Mouse (Mus musculus) heart, embryonic 11.5 days (tissue): ENCODE data around the gene H3f3b. TPM values are rescaled to one million over a fixed set of nuclear protein-coding genes. Genes with fewer than 3 reads are reported as not detected.

Experiments used
- ATAC-seq: fragments of 200-750 bp; cut with Nextera tagmentation; replicated peaks from 2 replicates; pipeline ENCODE4 v1.8.0; 2017; ENCODE audit warnings: moderate library complexity; ENCODE audit not compliant: insufficient number of reproducible peaks, low FRiP score, low TSS enrichment
- H3K27ac ChIP-seq: fragments of 300-500 bp; sonication (generic); 2 replicates; pipeline ENCODE4 v1.5.1; 2014; ENCODE audit warnings: mild to moderate bottlenecking, low read depth, low read length
- H3K27me3 ChIP-seq: fragments of 300-500 bp; sonication (generic); 2 replicates; pipeline ENCODE4 v1.6.1; 2014; ENCODE audit warnings: mild to moderate bottlenecking, low read length, mixed read lengths; ENCODE audit not compliant: control insufficient read depth, insufficient read depth
- H3K36me3 ChIP-seq: fragments of 300-500 bp; sonication (generic); 2 replicates; pipeline ENCODE4 v1.6.1; 2014; ENCODE audit warnings: mild to moderate bottlenecking, low read length, moderate library complexity, mixed read lengths; ENCODE audit not compliant: control insufficient read depth, insufficient read depth
- H3K4me1 ChIP-seq: fragments of 300-500 bp; sonication (generic); 2 replicates; pipeline ENCODE4 v1.6.1; 2014; ENCODE audit warnings: low read length; ENCODE audit not compliant: control insufficient read depth, insufficient read depth
- H3K4me2 ChIP-seq: fragments of 300-500 bp; sonication (generic); 2 replicates; pipeline ENCODE4 v1.6.1; 2014; ENCODE audit warnings: mild to moderate bottlenecking, moderate library complexity
- H3K4me3 ChIP-seq: fragments of 300-500 bp; sonication (generic); 2 replicates; pipeline ENCODE4 v1.5.1; 2014; ENCODE audit warnings: low read depth, low read length
- H3K9ac ChIP-seq: fragments of 300-500 bp; sonication (generic); 2 replicates; pipeline ENCODE4 v1.6.1; 2014; ENCODE audit warnings: mild to moderate bottlenecking, low read depth, low read length, moderate library complexity
- H3K9me3 ChIP-seq: fragments of 300-500 bp; sonication (generic); replicated peaks from 2 replicates; pipeline ENCODE4 v1.6.1; 2016; ENCODE audit warnings: low read length; ENCODE audit not compliant: control insufficient read depth
- WGBS: fragments of 180-500 bp; shearing (Covaris S2); extraction: QIAGEN DNeasy Blood & Tissue Kit; methylation state at CpG from one replicate; pipeline ENCODE4 v1.1.7; 2014; ENCODE audit not compliant: insufficient replicate concordance; 5-methylcytosine and 5-hydroxymethylcytosine counted together
- polyA plus RNA-seq: library from polyadenylated mRNA; unstranded; fragments of >200 nt; fragmentation: Nextera tagmentation; extraction: Ambion mirVana; gene quantifications from 2 replicates; pipeline ENCODE4 v1.2.1, GENCODE M21; 2014

The H3f3b gene
- polyA plus RNA-seq, 1 experiment from 2014 or later: 757 TPM

DNA sequence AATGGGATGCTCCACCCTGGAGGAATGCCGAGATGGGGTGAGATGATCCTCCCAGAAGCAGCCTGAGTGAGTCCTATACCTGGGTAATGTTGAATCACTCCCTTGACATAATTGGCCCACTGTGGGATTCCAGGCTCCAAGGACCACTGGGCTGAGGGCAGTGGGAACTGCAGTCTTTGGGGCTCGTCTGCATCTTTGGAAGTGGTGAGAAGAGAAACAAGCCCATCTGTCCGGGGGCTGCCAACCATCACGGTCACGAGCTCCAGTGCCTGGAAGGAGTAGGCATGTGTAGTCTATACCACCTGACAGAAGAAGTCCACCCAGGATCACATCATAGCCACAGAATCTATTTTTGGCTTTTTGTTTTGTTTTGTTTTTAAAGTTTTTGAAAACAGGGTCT is 16.8 kb downstream of the H3f3b start:
- 83% methylated on average over 5 of the region's 5 CpGs for WGBS
- H3K9me3 ChIP-seq: no peaks in the 10 kb centered on the region
- no peak overlapping the region for H3K4me3 ChIP-seq
- H3K36me3 ChIP-seq: peaks cover 13% of the 10 kb centered on the region
- peak overlapping the region; percentile 75 for H3K4me2 ChIP-seq
- peaks cover 12% of the 10 kb centered on the region for H3K4me1 ChIP-seq
- no peak overlapping the region for H3K27ac ChIP-seq
- no peak overlapping the region for H3K9ac ChIP-seq
- ATAC-seq: no peak
- no peaks in the 10 kb centered on the region for H3K27me3 ChIP-seq

DNA sequence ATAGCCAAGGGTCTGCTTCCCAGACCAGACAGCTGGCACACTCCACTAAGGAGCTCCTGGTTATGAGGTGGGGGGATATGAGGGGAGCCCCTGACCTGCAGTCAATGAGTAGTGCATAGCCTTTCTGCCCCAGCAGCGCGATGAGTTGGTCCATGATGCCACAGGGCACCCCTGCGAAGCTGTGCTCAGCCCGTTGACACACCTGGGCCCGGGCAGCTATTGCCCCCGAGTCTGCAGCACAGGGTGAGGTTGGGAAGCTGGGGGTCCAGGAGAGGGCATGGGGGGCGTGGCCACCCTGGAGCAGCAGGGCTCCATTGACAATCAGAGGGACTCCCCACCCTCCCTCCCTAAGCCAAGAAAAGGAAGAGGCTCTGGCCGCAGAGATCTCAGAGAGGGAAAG is 17.6 kb downstream of the H3f3b start:
- Histone ChIP-seq H3K9ac (no peak overlapping the region), H3K4me3 (no peak overlapping the region), H3K9me3 (no peaks in the 10 kb centered on the region), H3K4me2 (no peak overlapping the region), H3K27ac (no peak overlapping the region), H3K4me1 (peaks cover 20% of the 10 kb centered on the region), H3K36me3 (peaks cover 13% of the 10 kb centered on the region), H3K27me3 (no peaks in the 10 kb centered on the region)
- WGBS: 89% methylated on average over 8 of the region's 8 CpGs
- no peak for ATAC-seq

GRCm38 (mm10) chr11:116009661-116010060 is 18.1 kb downstream of the H3f3b start:
- no peaks in the 10 kb centered on the region for H3K9me3 ChIP-seq
- H3K4me1 ChIP-seq: peaks cover 25% of the 10 kb centered on the region
- no peak for ATAC-seq
- H3K27ac ChIP-seq: no peak overlapping the region
- no peak overlapping the region for H3K9ac ChIP-seq
- no peak overlapping the region for H3K4me2 ChIP-seq
- H3K27me3 ChIP-seq: no peaks in the 10 kb centered on the region
- H3K4me3 ChIP-seq: no peak overlapping the region
- peaks cover 13% of the 10 kb centered on the region for H3K36me3 ChIP-seq
- WGBS: 95% methylated on average over 11 of the region's 11 CpGs

DNA sequence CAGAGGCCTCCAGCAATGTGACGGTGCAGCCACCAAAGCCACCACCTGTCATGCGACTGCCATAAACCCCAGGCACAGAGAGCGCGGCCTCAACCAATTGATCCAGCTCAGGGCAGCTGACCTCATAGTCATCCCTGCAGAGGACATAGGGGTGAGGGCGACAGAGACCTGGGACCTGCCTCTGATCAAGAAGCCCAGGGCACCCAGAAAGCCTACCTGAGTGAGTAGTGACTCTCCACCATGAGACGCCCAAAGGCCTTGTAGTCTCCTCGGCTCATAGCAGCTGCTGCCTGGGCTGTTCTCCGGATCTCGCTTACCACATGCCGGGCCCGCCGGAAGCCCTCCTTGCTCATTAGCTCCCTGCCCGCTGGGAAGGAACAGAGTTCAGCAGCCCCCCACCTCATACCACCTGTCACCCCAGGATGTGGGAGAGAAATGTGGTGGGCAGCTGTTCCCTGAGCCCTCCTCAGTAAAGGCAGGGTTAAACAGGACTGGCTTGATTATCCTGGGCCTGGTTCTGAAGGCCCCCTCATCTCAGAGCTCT is 18.9 kb downstream of the H3f3b start:
- ATAC-seq: no peak
- no peak overlapping the region for H3K9ac ChIP-seq
- H3K27ac ChIP-seq: no peak overlapping the region
- peaks cover 13% of the 10 kb centered on the region for H3K36me3 ChIP-seq
- no peaks in the 10 kb centered on the region for H3K27me3 ChIP-seq
- H3K9me3 ChIP-seq: no peaks in the 10 kb centered on the region
- H3K4me2 ChIP-seq: no peak overlapping the region
- peaks cover 30% of the 10 kb centered on the region for H3K4me1 ChIP-seq
- WGBS: 92% methylated on average over 13 of the region's 13 CpGs
- H3K4me3 ChIP-seq: no peak overlapping the region

DNA sequence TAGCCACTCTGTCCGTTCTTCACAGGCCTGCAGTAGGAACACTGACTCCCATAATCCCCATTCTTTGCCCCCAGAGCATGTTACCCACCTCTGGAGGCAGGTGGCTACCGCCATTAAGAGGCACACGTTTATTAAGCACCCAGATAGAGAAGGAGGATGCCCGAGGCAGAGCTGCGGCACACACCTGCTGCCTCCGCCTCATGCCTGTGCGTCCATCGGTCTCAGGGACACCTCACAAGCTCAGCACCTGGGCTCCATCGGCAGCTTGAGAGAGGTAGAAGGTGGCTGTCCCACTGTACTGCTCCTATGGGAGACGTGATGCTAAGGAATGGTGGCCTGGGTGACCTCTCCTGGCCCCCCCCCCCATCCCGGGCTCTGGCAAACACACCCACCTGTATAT is 19.4 kb downstream of the H3f3b start:
- Histone ChIP-seq H3K27ac (no peak overlapping the region), H3K27me3 (no peaks in the 10 kb centered on the region), H3K4me1 (peaks cover 30% of the 10 kb centered on the region), H3K4me3 (no peak overlapping the region), H3K9ac (no peak overlapping the region), H3K4me2 (no peak overlapping the region), H3K9me3 (no peaks in the 10 kb centered on the region), H3K36me3 (peaks cover 13% of the 10 kb centered on the region)
- 87% methylated on average over 11 of the region's 11 CpGs for WGBS
- no peak for ATAC-seq

DNA sequence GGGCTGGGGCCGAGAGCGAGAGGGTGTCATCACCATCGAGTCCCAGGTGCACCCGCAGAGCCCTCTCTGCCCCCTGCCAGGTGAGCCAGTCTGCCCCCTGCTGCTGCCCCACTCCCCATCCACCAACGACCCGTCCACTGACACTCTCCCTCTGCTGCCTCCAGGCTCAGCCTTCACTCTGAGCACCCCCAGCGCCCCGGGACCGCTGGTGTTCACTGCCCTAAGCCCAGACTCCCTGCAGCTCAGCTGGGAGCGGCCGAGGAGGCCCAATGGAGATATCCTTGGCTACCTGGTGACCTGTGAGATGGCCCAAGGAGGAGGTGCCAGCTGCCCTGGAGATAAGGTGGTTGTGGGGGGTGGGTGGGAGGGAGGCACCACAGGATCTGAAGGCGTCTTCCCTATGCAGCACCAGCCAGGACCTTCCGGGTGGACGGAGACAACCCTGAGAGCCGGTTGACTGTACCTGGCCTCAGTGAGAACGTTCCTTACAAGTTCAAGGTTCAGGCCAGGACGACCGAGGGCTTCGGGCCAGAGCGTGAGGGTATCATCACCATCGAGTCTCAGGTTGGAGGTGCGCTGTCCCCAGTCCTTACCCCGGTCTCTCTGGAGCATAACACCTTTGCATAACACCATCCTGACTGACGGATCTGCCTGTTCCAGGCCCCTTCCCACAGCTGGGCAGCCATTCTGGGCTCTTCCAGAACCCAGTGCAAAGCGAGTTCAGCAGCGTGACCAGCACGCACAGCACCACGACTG is 20.5 kb downstream of the H3f3b start:
- Histone ChIP-seq H3K36me3 (peaks cover 13% of the 10 kb centered on the region), H3K27ac (no peak overlapping the region), H3K4me3 (no peak overlapping the region), H3K9ac (no peak overlapping the region), H3K27me3 (no peaks in the 10 kb centered on the region), H3K4me1 (peaks cover 23% of the 10 kb centered on the region), H3K9me3 (no peaks in the 10 kb centered on the region), H3K4me2 (no peak overlapping the region)
- ATAC-seq: no peak
- 88% methylated on average over 28 of the region's 28 CpGs for WGBS

DNA sequence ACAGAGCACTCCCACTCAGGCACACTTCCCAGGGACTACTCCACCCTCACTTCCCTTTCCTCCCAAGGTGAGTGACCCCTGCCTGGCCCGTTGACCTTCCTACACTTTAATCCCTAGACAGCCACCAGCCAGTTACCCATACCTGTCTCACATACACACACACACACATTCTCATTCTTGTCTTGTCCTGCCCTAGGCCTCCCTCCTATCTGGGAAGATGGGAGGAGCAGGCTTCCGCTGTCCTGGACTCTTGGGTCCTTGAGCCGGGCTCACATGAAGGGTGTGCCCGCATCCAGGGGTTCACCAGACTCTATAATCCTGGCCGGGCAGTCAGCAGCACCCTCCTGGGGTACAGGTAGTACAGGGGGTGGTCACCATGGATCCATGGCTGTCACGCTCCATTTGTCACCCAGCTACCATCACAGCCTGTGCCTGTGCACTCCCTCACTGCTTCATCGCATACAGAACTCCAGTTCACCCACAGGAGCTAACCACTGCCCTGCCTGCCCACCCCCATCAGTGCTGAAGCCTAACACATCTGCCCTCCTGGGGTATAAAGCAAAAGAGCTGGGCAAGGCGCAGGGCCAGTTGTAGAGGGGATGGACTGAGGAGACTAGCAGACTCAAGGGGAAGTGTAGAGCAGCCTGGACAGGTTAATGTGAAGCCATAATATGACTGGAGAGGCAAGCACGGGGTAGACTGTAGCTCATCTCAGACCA is 21.9 kb downstream of the H3f3b start:
- H3K4me1 ChIP-seq: peaks cover 19% of the 10 kb centered on the region
- ATAC-seq: no peak
- H3K27ac ChIP-seq: peak overlapping the region; percentile 82; the same call in 1 of the 2 replicates
- peaks cover 5% of the 10 kb centered on the region; the same call in 1 of the 2 replicates for H3K27me3 ChIP-seq
- H3K9ac ChIP-seq: peak overlapping the region; percentile 78
- H3K9me3 ChIP-seq: no peaks in the 10 kb centered on the region
- H3K4me3 ChIP-seq: peak overlapping the region; percentile 45; the same call in 1 of the 2 replicates
- peak overlapping the region; percentile 85 for H3K4me2 ChIP-seq
- H3K36me3 ChIP-seq: peaks cover 13% of the 10 kb centered on the region
- 65% methylated on average over 9 of the region's 9 CpGs for WGBS

DNA sequence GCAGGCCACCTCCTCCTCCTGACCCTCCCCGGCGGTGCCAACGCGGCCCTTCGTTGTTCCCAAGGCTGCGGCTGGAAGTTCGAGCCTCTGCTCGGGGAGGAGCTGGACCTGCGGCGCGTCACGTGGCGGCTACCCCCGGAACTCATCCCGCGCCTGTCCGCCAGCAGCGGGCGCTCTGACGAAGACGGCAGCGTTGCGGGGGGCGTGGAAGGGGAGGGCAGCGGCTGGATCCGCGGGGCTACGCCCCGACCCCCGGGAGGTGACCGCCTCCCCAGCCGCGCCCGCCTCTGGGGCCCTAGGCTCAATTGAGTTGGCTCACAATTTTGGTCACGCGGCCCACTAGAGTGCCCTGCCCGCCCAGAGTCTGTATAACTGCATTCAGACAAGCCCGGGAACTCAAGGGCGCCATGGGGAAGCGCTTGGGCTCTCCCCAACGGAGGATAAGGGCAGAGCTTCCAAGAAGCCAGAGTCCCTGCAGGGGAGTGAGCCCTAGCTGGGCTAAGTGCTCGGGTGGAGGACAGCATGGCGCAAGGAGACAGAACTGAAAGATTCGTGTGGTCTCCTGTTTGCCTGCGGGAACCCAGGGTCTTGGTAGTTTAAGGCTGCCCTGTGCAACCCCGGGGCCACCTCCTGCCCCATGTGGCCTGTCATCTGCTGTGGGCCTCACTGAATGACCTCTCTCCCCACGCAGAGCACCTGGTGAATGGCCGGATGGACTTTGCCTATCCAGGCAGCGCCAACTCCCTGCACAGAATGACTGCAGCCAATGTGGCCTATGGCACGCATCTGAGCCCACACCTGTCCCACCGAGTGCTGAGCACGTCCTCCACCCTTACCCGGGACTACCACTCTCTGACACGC is 22.7 kb downstream of the H3f3b start:
- WGBS: 5% methylated on average over 50 of the region's 54 CpGs

More for the DNA sequence above, 22.7 kb downstream of the H3f3b start:
- Histone ChIP-seq H3K9me3 (no peaks in the 10 kb centered on the region), H3K27me3 (peaks cover 7% of the 10 kb centered on the region; the same call in 1 of the 2 replicates), H3K4me3 (peak overlapping the region; percentile 45), H3K27ac (peak overlapping the region; percentile 82), H3K36me3 (peaks cover 11% of the 10 kb centered on the region), H3K4me2 (peak overlapping the region; percentile 85), H3K4me1 (peaks cover 19% of the 10 kb centered on the region), H3K9ac (peak overlapping the region; percentile 78)
- ATAC-seq: peak; percentile 65
